Mouse (Mus musculus): ENCODE results near the gene Htra1.

GRCm38 (mm10) chr7:130910841-130911240 is 25.1 kb upstream of the Htra1 start:
- TF ChIP-seq GATA1 (IDR thresholded peaks at IDR 0.05; ENCODE audit: borderline replicate concordance, low read length) (no peak), FLI1 (IDR thresholded peaks at IDR 0.05; ENCODE audit: low read length) (no peak)

All from megakaryocyte, embryonic 14.5 days (primary cell).